Mouse (Mus musculus): ENCODE data around the gene Crygc. TPM values are rescaled to one million over a fixed set of nuclear protein-coding genes. Genes with fewer than 3 reads are reported as not detected.

Gene Crygc
- polyA plus RNA-seq, 1 experiment from 2014 or later: not detected

- Histone ChIP-seq H3K4me3 (ENCODE audit: low read depth, low read length) (no peak overlapping the region), H3K27ac (ENCODE audit: low read depth) (no peak overlapping the region), H3K9me3 (ENCODE audit: low read length) (no peaks in the 10 kb centered on the region), H3K9ac (replicated peaks) (no peak overlapping the region), H3K4me2 (ENCODE audit: low read depth, low read length) (no peak overlapping the region), H3K27me3 (ENCODE audit: insufficient read depth, low read length) (no peaks in the 10 kb centered on the region), H3K4me1 (ENCODE audit: insufficient read depth) (no peaks in the 10 kb centered on the region), H3K36me3 (replicated peaks; ENCODE audit: insufficient read depth, low read length) (no peaks in the 10 kb centered on the region)
- WGBS (ENCODE audit: insufficient replicate concordance): 30% methylated on average over 8 of the region's 8 CpGs
- DNase-seq (no peak), ATAC-seq (no peak)
- TF ChIP-seq EP300 (IDR thresholded peaks at IDR 0.05; ENCODE audit: low read depth) (no peak), CTCF (IDR thresholded peaks at IDR 0.05; ENCODE audit: low read depth) (peak; percentile 71)
These were observed 26.9 kb downstream of the Crygc start for GRCm38 (mm10) chr1:65046401-65047109.

- Histone ChIP-seq H3K27ac (ENCODE audit: low read depth) (no peak overlapping the region), H3K4me2 (ENCODE audit: low read depth, low read length) (no peak overlapping the region), H3K9me3 (ENCODE audit: low read length) (no peaks in the 10 kb centered on the region), H3K27me3 (ENCODE audit: insufficient read depth, low read length) (no peaks in the 10 kb centered on the region), H3K4me1 (ENCODE audit: insufficient read depth) (no peaks in the 10 kb centered on the region), H3K9ac (replicated peaks) (no peak overlapping the region), H3K4me3 (ENCODE audit: low read depth, low read length) (no peak overlapping the region), H3K36me3 (replicated peaks; ENCODE audit: insufficient read depth, low read length) (no peaks in the 10 kb centered on the region)
- no peak for TF ChIP-seq EP300 (IDR thresholded peaks at IDR 0.05; ENCODE audit: low read depth)
- DNase-seq (no peak), ATAC-seq (no peak)
- 66% methylated on average over 2 of the region's 2 CpGs for WGBS (ENCODE audit: insufficient replicate concordance)
These were observed 30.1 kb downstream of the Crygc start for GRCm38 (mm10) chr1:65043433-65043832.

- Histone ChIP-seq H3K4me2 (ENCODE audit: low read depth, low read length) (no peak overlapping the region), H3K9me3 (ENCODE audit: low read length) (no peaks in the 10 kb centered on the region), H3K4me3 (ENCODE audit: low read depth, low read length) (no peak overlapping the region), H3K27ac (ENCODE audit: low read depth) (no peak overlapping the region), H3K27me3 (ENCODE audit: insufficient read depth, low read length) (no peaks in the 10 kb centered on the region), H3K9ac (replicated peaks) (no peak overlapping the region), H3K36me3 (replicated peaks; ENCODE audit: insufficient read depth, low read length) (no peaks in the 10 kb centered on the region), H3K4me1 (ENCODE audit: insufficient read depth) (no peaks in the 10 kb centered on the region)
- no peak for TF ChIP-seq EP300 (IDR thresholded peaks at IDR 0.05; ENCODE audit: low read depth)
- TF ChIP-seq CTCF (IDR thresholded peaks at IDR 0.05; ENCODE audit: low read depth): no peak
- ATAC-seq (no peak), DNase-seq (no peak)
- WGBS (ENCODE audit: insufficient replicate concordance): 85% methylated on average over 3 of the region's 3 CpGs
These were observed 31.7 kb downstream of the Crygc start for GRCm38 (mm10) chr1:65041837-65042236.

DNA sequence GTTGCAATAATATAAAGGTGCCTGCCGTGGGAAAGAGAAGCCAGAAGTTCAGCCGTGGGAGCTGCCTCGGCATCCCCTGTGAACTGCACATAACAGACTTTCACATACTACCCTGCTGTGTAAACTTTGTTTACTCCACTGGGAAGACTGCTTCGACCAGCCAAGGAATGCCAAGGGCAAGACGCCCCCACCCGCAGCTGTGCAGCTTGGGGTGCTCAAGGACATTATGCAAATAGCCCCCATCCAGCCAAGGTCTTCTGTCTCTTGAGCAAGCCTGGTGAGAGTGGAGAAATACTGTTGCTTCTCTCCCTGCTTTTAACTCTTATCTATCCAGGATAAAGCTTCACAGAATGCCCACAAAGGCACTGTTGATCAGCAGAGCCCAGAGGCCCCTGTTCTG lies 32.7 kb downstream of the Crygc start:
- ATAC-seq (no peak), DNase-seq (no peak)
- no peaks in the 10 kb centered on the region for H3K27me3 ChIP-seq (ENCODE audit: insufficient read depth, low read length)
- no peaks in the 10 kb centered on the region for H3K36me3 ChIP-seq (replicated peaks; ENCODE audit: insufficient read depth, low read length)
- WGBS (ENCODE audit: insufficient replicate concordance): 65% methylated on average over 6 of the region's 6 CpGs
- no peak overlapping the region for H3K9ac ChIP-seq (replicated peaks)
- no peaks in the 10 kb centered on the region for H3K4me1 ChIP-seq (ENCODE audit: insufficient read depth)
- H3K4me2 ChIP-seq (ENCODE audit: low read depth, low read length): no peak overlapping the region
- H3K4me3 ChIP-seq (ENCODE audit: low read depth, low read length): no peak overlapping the region
- TF ChIP-seq CTCF (IDR thresholded peaks at IDR 0.05; ENCODE audit: low read depth) (no peak), EP300 (IDR thresholded peaks at IDR 0.05; ENCODE audit: low read depth) (no peak)
- H3K9me3 ChIP-seq (ENCODE audit: low read length): no peaks in the 10 kb centered on the region
- H3K27ac ChIP-seq (ENCODE audit: low read depth): no peak overlapping the region

DNA sequence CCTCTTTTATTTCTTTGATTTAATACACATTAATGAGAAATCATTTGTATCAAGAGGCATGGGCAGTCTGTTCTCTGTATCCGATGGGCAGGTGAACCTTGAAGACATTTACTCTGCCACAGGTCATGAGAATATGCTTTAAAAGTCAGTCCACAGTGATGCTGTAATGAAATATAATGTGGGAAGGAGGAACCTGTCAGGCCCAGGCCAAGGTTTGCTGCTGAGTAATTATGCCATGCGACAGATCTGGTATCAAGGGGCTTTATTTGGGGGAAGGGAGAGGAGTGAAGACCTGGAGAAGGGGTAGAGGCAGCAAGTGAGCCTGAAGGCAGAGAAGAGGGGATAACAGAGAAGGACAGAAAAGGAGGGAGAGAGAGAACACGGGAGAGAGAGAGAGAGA lies 33.8 kb downstream of the Crygc start:
- Histone ChIP-seq H3K9me3 (ENCODE audit: low read length) (no peaks in the 10 kb centered on the region), H3K27ac (ENCODE audit: low read depth) (no peak overlapping the region), H3K36me3 (replicated peaks; ENCODE audit: insufficient read depth, low read length) (no peaks in the 10 kb centered on the region), H3K4me2 (ENCODE audit: low read depth, low read length) (no peak overlapping the region), H3K27me3 (ENCODE audit: insufficient read depth, low read length) (no peaks in the 10 kb centered on the region), H3K4me1 (ENCODE audit: insufficient read depth) (no peaks in the 10 kb centered on the region), H3K4me3 (ENCODE audit: low read depth, low read length) (no peak overlapping the region), H3K9ac (replicated peaks) (no peak overlapping the region)
- no peak for DNase-seq
- no peak for ATAC-seq
- 69% methylated on average over 3 of the region's 3 CpGs for WGBS (ENCODE audit: insufficient replicate concordance)
- TF ChIP-seq EP300 (IDR thresholded peaks at IDR 0.05; ENCODE audit: low read depth) (no peak), CTCF (IDR thresholded peaks at IDR 0.05; ENCODE audit: low read depth) (no peak)

- Histone ChIP-seq H3K36me3 (replicated peaks; ENCODE audit: insufficient read depth, low read length) (no peaks in the 10 kb centered on the region), H3K9me3 (ENCODE audit: low read length) (no peaks in the 10 kb centered on the region), H3K27me3 (ENCODE audit: insufficient read depth, low read length) (no peaks in the 10 kb centered on the region), H3K4me3 (ENCODE audit: low read depth, low read length) (no peak overlapping the region), H3K27ac (ENCODE audit: low read depth) (no peak overlapping the region), H3K9ac (replicated peaks) (no peak overlapping the region), H3K4me2 (ENCODE audit: low read depth, low read length) (no peak overlapping the region), H3K4me1 (ENCODE audit: insufficient read depth) (no peaks in the 10 kb centered on the region)
- no peak for DNase-seq
- no peak for ATAC-seq
- WGBS (ENCODE audit: insufficient replicate concordance): 51% methylated on average over 2 of the region's 2 CpGs
- TF ChIP-seq EP300 (IDR thresholded peaks at IDR 0.05; ENCODE audit: low read depth): no peak
- no peak for TF ChIP-seq CTCF (IDR thresholded peaks at IDR 0.05; ENCODE audit: low read depth)
These were observed 35.9 kb downstream of the Crygc start for GRCm38 (mm10) chr1:65037542-65037941.

All from liver, postnatal 0 days (tissue).